Mouse (Mus musculus) neural tube, embryonic 12.5 days (tissue): ENCODE results near the gene Olfr1291-ps1. TPM values are rescaled to one million over a fixed set of nuclear protein-coding genes. Genes with fewer than 3 reads are reported as not detected.

ENCODE experiments used
- ATAC-seq: fragments of 200-750 bp; cut with Nextera tagmentation; 2 replicates; pipeline ENCODE4 v1.8.0; 2017; ENCODE audit warnings: low read depth, mild to moderate bottlenecking, moderate TSS enrichment, moderate library complexity; ENCODE audit not compliant: low FRiP score
- H3K27ac ChIP-seq: fragments of 300-500 bp; sonication (generic); 2 replicates; pipeline ENCODE4 v1.5.1; 2016
- H3K27me3 ChIP-seq: fragments of 300-500 bp; sonication (generic); replicated peaks from 2 replicates; pipeline ENCODE4 v1.6.1; 2016; ENCODE audit warnings: mild to moderate bottlenecking
- H3K36me3 ChIP-seq: fragments of 300-500 bp; sonication (generic); 2 replicates; pipeline ENCODE4 v1.6.1; 2016; ENCODE audit warnings: mild to moderate bottlenecking
- H3K4me1 ChIP-seq: fragments of 300-500 bp; sonication (generic); 2 replicates; pipeline ENCODE4 v1.6.1; 2016
- H3K4me2 ChIP-seq: fragments of 300-500 bp; sonication (generic); replicated peaks from 2 replicates; pipeline ENCODE4 v1.6.1; 2016; ENCODE audit warnings: mild to moderate bottlenecking
- H3K4me3 ChIP-seq: fragments of 300-500 bp; sonication (generic); 2 replicates; pipeline ENCODE4 v1.5.1; 2016
- H3K9ac ChIP-seq: fragments of 300-500 bp; sonication (generic); 2 replicates; pipeline ENCODE4 v1.6.1; 2016; ENCODE audit warnings: mild to moderate bottlenecking
- H3K9me3 ChIP-seq: fragments of 300-500 bp; sonication (generic); 2 replicates; pipeline ENCODE4 v1.6.1; 2016; ENCODE audit warnings: mild to moderate bottlenecking
- WGBS: fragments of 180-500 bp; shearing (Covaris S2); methylation state at CpG from one replicate; pipeline ENCODE4 v1.1.7; 2016; 5-methylcytosine and 5-hydroxymethylcytosine counted together
- polyA plus RNA-seq: library from polyadenylated mRNA; unstranded; fragments of >200 nt; fragmentation: Nextera tagmentation; extraction: Ambion mirVana; gene quantifications from 2 replicates; pipeline ENCODE4 v1.2.1, GENCODE M21; 2016

Gene Olfr1291-ps1
- polyA plus RNA-seq: not detected in 2 replicates

- no peaks in the 10 kb centered on the region for H3K27me3 ChIP-seq
- no peak within 1 kb of the TSS for H3K9ac ChIP-seq
- WGBS: 94% methylated on average over 3 of the region's 3 CpGs
- H3K27ac ChIP-seq: no peak within 1 kb of the TSS
- no peak within 1 kb of the TSS for H3K4me2 ChIP-seq
- no peak within 1 kb of the TSS for H3K4me3 ChIP-seq
- no peaks in the 10 kb centered on the region for H3K4me1 ChIP-seq
- no peaks in the 10 kb centered on the region for H3K9me3 ChIP-seq
- H3K36me3 ChIP-seq: no peaks in the 10 kb centered on the region
- ATAC-seq: no peak
Measured at GRCm38 (mm10) chr2:111496880-111497279, at the start of gene Olfr1291-ps1. Gene Olfr1291-ps1, plus strand, starts transcription at chr2:111497180.

GRCm38 (mm10) chr2:111448842-111449241, 48.1 kb upstream of the Olfr1291-ps1 start, which contains the start of gene Olfr1287:
Gene Olfr1287, plus strand, starts transcription at chr2:111449142.
- H3K4me1 ChIP-seq: no peaks in the 10 kb centered on the region
- ATAC-seq: no peak

GRCm38 (mm10) chr2:111473801-111474200, 23.2 kb upstream of the Olfr1291-ps1 start, which contains the start of gene Olfr1288:
Gene Olfr1288, plus strand, starts transcription at chr2:111474101.
- Histone ChIP-seq H3K4me1 (no peaks in the 10 kb centered on the region), H3K27ac (no peak within 1 kb of the TSS), H3K4me3 (no peak within 1 kb of the TSS), H3K36me3 (no peaks in the 10 kb centered on the region), H3K9me3 (no peaks in the 10 kb centered on the region), H3K9ac (no peak within 1 kb of the TSS), H3K27me3 (no peaks in the 10 kb centered on the region), H3K4me2 (no peak within 1 kb of the TSS)
- 89% methylated on average over 1 of the region's 1 CpGs for WGBS
- no peak for ATAC-seq

More at GRCm38 (mm10) chr2:111448842-111449241, 48.1 kb upstream of the Olfr1291-ps1 start, which contains the start of gene Olfr1287:
- Histone ChIP-seq H3K36me3 (no peaks in the 10 kb centered on the region), H3K27ac (no peak within 1 kb of the TSS), H3K4me3 (no peak within 1 kb of the TSS), H3K4me2 (no peak within 1 kb of the TSS), H3K9ac (no peak within 1 kb of the TSS), H3K9me3 (no peaks in the 10 kb centered on the region), H3K27me3 (no peaks in the 10 kb centered on the region)
- 63% methylated on average over 1 of the region's 1 CpGs for WGBS

- no peak for ATAC-seq
- Histone ChIP-seq H3K9me3 (no peaks in the 10 kb centered on the region), H3K36me3 (no peaks in the 10 kb centered on the region), H3K4me2 (no peak within 1 kb of the TSS), H3K9ac (no peak within 1 kb of the TSS), H3K27ac (no peak within 1 kb of the TSS), H3K4me3 (no peak within 1 kb of the TSS), H3K27me3 (no peaks in the 10 kb centered on the region), H3K4me1 (no peaks in the 10 kb centered on the region)
- 86% methylated on average over 1 of the region's 1 CpGs for WGBS
Measured at GRCm38 (mm10) chr2:111480519-111480918, 16.5 kb upstream of the Olfr1291-ps1 start, which contains the start of gene Olfr1289. Gene Olfr1289, plus strand, starts transcription at chr2:111480819.

GRCm38 (mm10) chr2:111493729-111494128, 3.3 kb upstream of the Olfr1291-ps1 start, which contains the start of gene Olfr1290:
Gene Olfr1290, minus strand, starts transcription at chr2:111493829.
- Histone ChIP-seq H3K4me3 (no peak within 1 kb of the TSS), H3K9ac (no peak within 1 kb of the TSS), H3K27me3 (no peaks in the 10 kb centered on the region), H3K27ac (no peak within 1 kb of the TSS), H3K4me1 (no peaks in the 10 kb centered on the region), H3K36me3 (no peaks in the 10 kb centered on the region), H3K9me3 (no peaks in the 10 kb centered on the region), H3K4me2 (no peak within 1 kb of the TSS)
- no peak for ATAC-seq
- WGBS: 84% methylated on average over 5 of the region's 5 CpGs

GRCm38 (mm10) chr2:111517451-111517850, 20.5 kb downstream of the Olfr1291-ps1 start:
- peaks cover 7% of the 10 kb centered on the region; the same call in 1 of the 2 replicates for H3K9me3 ChIP-seq
- H3K9ac ChIP-seq: no peak overlapping the region
- ATAC-seq: no peak
- H3K4me3 ChIP-seq: no peak overlapping the region
- 92% methylated on average over 10 of the region's 10 CpGs for WGBS
- no peak overlapping the region for H3K27ac ChIP-seq
- no peaks in the 10 kb centered on the region for H3K27me3 ChIP-seq
- no peaks in the 10 kb centered on the region for H3K4me1 ChIP-seq
- H3K36me3 ChIP-seq: no peaks in the 10 kb centered on the region
- H3K4me2 ChIP-seq: no peak overlapping the region

- no peak for ATAC-seq
- 95% methylated on average over 1 of the region's 1 CpGs for WGBS
Measured at GRCm38 (mm10) chr2:111524903-111525302, 27.9 kb downstream of the Olfr1291-ps1 start, which contains the start of gene Olfr1293-ps. Gene Olfr1293-ps, plus strand, starts transcription at chr2:111525203.

GRCm38 (mm10) chr2:111540191-111540590, 43.2 kb downstream of the Olfr1291-ps1 start, which contains the start of gene Olfr1294:
Gene Olfr1294, minus strand, starts transcription at chr2:111540291.
- Histone ChIP-seq H3K9me3 (no peaks in the 10 kb centered on the region), H3K4me3 (no peak within 1 kb of the TSS), H3K9ac (no peak within 1 kb of the TSS), H3K4me2 (no peak within 1 kb of the TSS), H3K4me1 (no peaks in the 10 kb centered on the region), H3K27me3 (no peaks in the 10 kb centered on the region), H3K36me3 (no peaks in the 10 kb centered on the region), H3K27ac (no peak within 1 kb of the TSS)
- no peak for ATAC-seq
- 46% methylated on average over 1 of the region's 1 CpGs for WGBS

More at GRCm38 (mm10) chr2:111524903-111525302, 27.9 kb downstream of the Olfr1291-ps1 start, which contains the start of gene Olfr1293-ps:
- Histone ChIP-seq H3K4me3 (no peak within 1 kb of the TSS), H3K27ac (no peak within 1 kb of the TSS), H3K36me3 (no peaks in the 10 kb centered on the region), H3K4me2 (no peak within 1 kb of the TSS), H3K4me1 (no peaks in the 10 kb centered on the region), H3K9ac (no peak within 1 kb of the TSS), H3K27me3 (no peaks in the 10 kb centered on the region), H3K9me3 (0 out of 2 replicates have a peak, but pooled peaks cover 4% of the 10 kb centered on the region)

Other genes with a start within 250 kb of the Olfr1291-ps1 start
- not detected in 2 replicates for gene Olfr1276, start 242.7 kb upstream of the Olfr1291-ps1 start, polyA plus RNA-seq
- gene Olfr1277, start 223.1 kb upstream of the Olfr1291-ps1 start, polyA plus RNA-seq: not detected in 2 replicates
- gene Olfr1278, start 207.0 kb upstream of the Olfr1291-ps1 start, polyA plus RNA-seq: not detected in 2 replicates
- not detected in 2 replicates for gene Olfr1279, start 196.5 kb upstream of the Olfr1291-ps1 start, polyA plus RNA-seq
- gene Olfr1280, start 183.2 kb upstream of the Olfr1291-ps1 start, polyA plus RNA-seq: not detected in 2 replicates
- not detected in 2 replicates for gene Olfr1281, start 170.7 kb upstream of the Olfr1291-ps1 start, polyA plus RNA-seq
- gene Olfr1282, start 161.1 kb upstream of the Olfr1291-ps1 start, polyA plus RNA-seq: not detected in 2 replicates
- gene Olfr1283, start 130.4 kb upstream of the Olfr1291-ps1 start, polyA plus RNA-seq: not detected in 2 replicates
- gene Olfr1284, start 121.7 kb upstream of the Olfr1291-ps1 start, polyA plus RNA-seq: not detected in 2 replicates
- gene Olfr1286, start 74.1 kb upstream of the Olfr1291-ps1 start, polyA plus RNA-seq: not detected in 2 replicates
- not detected in 2 replicates for gene Olfr1287, start 48.0 kb upstream of the Olfr1291-ps1 start, polyA plus RNA-seq
- not detected in 2 replicates for gene Olfr1288, start 23.1 kb upstream of the Olfr1291-ps1 start, polyA plus RNA-seq
- not detected in 2 replicates for gene Olfr1289, start 16.4 kb upstream of the Olfr1291-ps1 start, polyA plus RNA-seq
- gene Olfr1290, start 3.4 kb upstream of the Olfr1291-ps1 start, polyA plus RNA-seq: not detected in 2 replicates
- gene Olfr1293-ps, start 28.0 kb downstream of the Olfr1291-ps1 start, polyA plus RNA-seq: not detected in 2 replicates
- not detected in 2 replicates for gene Olfr1294, start 43.1 kb downstream of the Olfr1291-ps1 start, polyA plus RNA-seq
- gene Olfr1295, start 72.5 kb downstream of the Olfr1291-ps1 start, polyA plus RNA-seq: not detected in 2 replicates
- not detected in 2 replicates for gene Olfr1297, start 129.3 kb downstream of the Olfr1291-ps1 start, polyA plus RNA-seq
- not detected in 2 replicates for gene Olfr1298, start 152.0 kb downstream of the Olfr1291-ps1 start, polyA plus RNA-seq
- not detected in 2 replicates for gene Olfr1299, start 164.2 kb downstream of the Olfr1291-ps1 start, polyA plus RNA-seq